Mouse (Mus musculus) layer of hippocampus, postnatal 10 days (tissue): ENCODE measurements around the gene Hs2st1. TPM values are rescaled to one million over a fixed set of nuclear protein-coding genes. Genes with fewer than 3 reads are reported as not detected.
A peak's percentile ranks its signal among the peaks of the same experiment; 100 is the strongest.

Experiments
- DNase-seq, 2 experiments: peaks; one replicate each; pipeline ENCODE4 v3.0.0; 2021; ENCODE audit warnings: low spot score in 2 of 2
- total RNA-seq, 2 experiments: library from RNA; stranded (reverse); gene quantifications; 2 replicates each; pipeline ENCODE4 v1.2.3; 2021

The Hs2st1 gene
- total RNA-seq, 2 experiments from 2014 or later, result 48.8 to 51.9 TPM

GRCm38 (mm10) chr3:144555144-144555543 lies 14.8 kb downstream of the Hs2st1 start:
- no peak for DNase-seq

- DNase-seq, result no peak
Measured at GRCm38 (mm10) chr3:144554503-144554902, 15.5 kb downstream of the Hs2st1 start.

GRCm38 (mm10) chr3:144553942-144554341 lies 16.0 kb downstream of the Hs2st1 start:
- no peak for DNase-seq

GRCm38 (mm10) chr3:144551416-144551815 lies 18.6 kb downstream of the Hs2st1 start:
- DNase-seq, result no peak

GRCm38 (mm10) chr3:144550659-144551058 lies 19.3 kb downstream of the Hs2st1 start:
- DNase-seq, result no peak

- DNase-seq, result no peak
Measured at GRCm38 (mm10) chr3:144550036-144550435, 19.9 kb downstream of the Hs2st1 start.

GRCm38 (mm10) chr3:144548186-144548845 lies 21.7 kb downstream of the Hs2st1 start:
- peak in 1 of 2 experiments; percentile 42 for DNase-seq

- no peak for DNase-seq
Measured at GRCm38 (mm10) chr3:144546490-144546889, 23.5 kb downstream of the Hs2st1 start.

- no peak for DNase-seq
Measured at GRCm38 (mm10) chr3:144545832-144546231, 24.1 kb downstream of the Hs2st1 start.

- no peak for DNase-seq
Measured at GRCm38 (mm10) chr3:144545152-144545551, 24.8 kb downstream of the Hs2st1 start.

GRCm38 (mm10) chr3:144541906-144542438 lies 28.0 kb downstream of the Hs2st1 start:
- DNase-seq, result no peak

GRCm38 (mm10) chr3:144540805-144541204 lies 29.2 kb downstream of the Hs2st1 start:
- no peak for DNase-seq

- DNase-seq, result no peak
Measured at GRCm38 (mm10) chr3:144539051-144539450, 30.9 kb downstream of the Hs2st1 start.

- DNase-seq, result no peak
Measured at GRCm38 (mm10) chr3:144537078-144537855, 32.7 kb downstream of the Hs2st1 start.

- DNase-seq, result no peak
Measured at GRCm38 (mm10) chr3:144535056-144535455, 34.9 kb downstream of the Hs2st1 start.

- DNase-seq, result peak in 1 of 2 experiments; percentile 20
Measured at GRCm38 (mm10) chr3:144531023-144531422, 39.0 kb downstream of the Hs2st1 start.

GRCm38 (mm10) chr3:144527918-144528317 lies 42.1 kb downstream of the Hs2st1 start:
- DNase-seq, result no peak

- DNase-seq, result no peak
Measured at GRCm38 (mm10) chr3:144519581-144520272, 50.3 kb downstream of the Hs2st1 start.

- DNase-seq, result no peak
Measured at GRCm38 (mm10) chr3:144518917-144519316, 51.1 kb downstream of the Hs2st1 start.

GRCm38 (mm10) chr3:144515286-144515685 lies 54.7 kb downstream of the Hs2st1 start:
- no peak for DNase-seq

GRCm38 (mm10) chr3:144514122-144514505 lies 55.9 kb downstream of the Hs2st1 start:
- peak in 1 of 2 experiments; percentile 11 for DNase-seq
